Mouse (Mus musculus) embryonic stem cell, embryonic (primary cell): Measurements from ENCODE around the gene Ccdc88c.

Experiments used
- CTCF ChIA-PET, 4 experiments: fragments of 300-600 bp in 2 of 4; fragments of 350-600 bp in 2 of 4; sonication (Branson Sonifier 250); formaldehyde crosslinking; loops; one replicate each; lab custom pipeline; 2022; ENCODE audit warnings: inconsistent platforms in 2 of 4; lab: Charles Lee
- POLR2A ChIA-PET, 4 experiments: fragments of 300-600 bp in 2 of 4; fragments of 350-600 bp in 2 of 4; sonication (Branson Sonifier 250); formaldehyde crosslinking; loops; one replicate each; lab custom pipeline; 2022; ENCODE audit warnings: antibody characterized with exemption in 4 of 4, inconsistent platforms in 1 of 4; lab: Charles Lee

Ccdc88c gene

GRCm38 (mm10) chr12:100945948-100946347 is 82.9 kb downstream of the Ccdc88c start:
- CTCF ChIA-PET: interaction anchor here (0.5 to 4.4 kb wide), 13 partner anchors 8 to 731 kb away, joined by 3 to 40 read pairs (median 7); partner anchors contain the start of gene Ccdc88c (in 2 of the 4)

GRCm38 (mm10) chr12:100945501-100945900 is 83.4 kb downstream of the Ccdc88c start:
- CTCF ChIA-PET: interaction anchor here (0.5 to 4.4 kb wide), 15 partner anchors 8 to 731 kb away, joined by 3 to 29 read pairs (median 5); partner anchors contain the start of gene Ccdc88c (in 1 of the 4)
- POLR2A ChIA-PET: interaction anchor here in 3 of 4 experiments (0.6 to 1.8 kb wide), 22 partner anchors 9 to 138 kb away, joined by 3 to 12 read pairs (median 4); partner anchors contain the start of genes Ccdc88c (in 1 of the 3), Gpr68 (in 1 of the 3) and Ppp4r3a (in 1 of the 3)

More at GRCm38 (mm10) chr12:100945948-100946347, 82.9 kb downstream of the Ccdc88c start:
- POLR2A ChIA-PET: interaction anchor here in 2 of 4 experiments (1.1 to 1.7 kb wide), 14 partner anchors 11 to 138 kb away, joined by 3 to 12 read pairs (median 3); partner anchors contain the start of genes Gpr68 (in 1 of the 2) and Ppp4r3a (in 1 of the 2)

- POLR2A ChIA-PET: interaction anchor here in 3 of 4 experiments (0.5 to 2.9 kb wide), 24 partner anchors 7 to 991 kb away, joined by 3 to 12 read pairs (median 4); partner anchors contain the start of genes Ccdc88c (in 1 of the 3), Gpr68 (in 1 of the 3) and Ppp4r3a (in 1 of the 3)
- CTCF ChIA-PET: interaction anchor here (0.6 to 4.4 kb wide), 16 partner anchors 8 to 172 kb away, joined by 3 to 29 read pairs (median 5); partner anchors contain the start of gene Ccdc88c (in 2 of the 4)
These were observed 83.9 kb downstream of the Ccdc88c start for GRCm38 (mm10) chr12:100944921-100945336.

- ChIA-PET POLR2A (interaction anchor here in 2 of 4 experiments (0.8 to 2.9 kb wide), 3 partner anchors 9 to 35 kb away, joined by 3 to 8 read pairs (median 5); partner anchors contain the start of gene Gpr68 (in 1 of the 2)), CTCF (interaction anchor here in 2 of 4 experiments (0.6 to 3.6 kb wide), 6 partner anchors 9 to 153 kb away, joined by 3 to 25 read pairs (median 6); partner anchors contain the start of gene Ccdc88c (in 1 of the 2))
These were observed 85.7 kb downstream of the Ccdc88c start for GRCm38 (mm10) chr12:100943146-100943545.

- ChIA-PET CTCF (interaction anchor here in 3 of 4 experiments (0.5 to 3.2 kb wide), 4 partner anchors 11 to 100 kb away, joined by 3 to 29 read pairs (median 8); no protein-coding TSS in a partner anchor), POLR2A (interaction anchor here in 2 of 4 experiments (0.6 to 1.6 kb wide), 3 partner anchors 18 to 28 kb away, joined by 3 to 5 read pairs (median 4); no protein-coding TSS in a partner anchor)
These were observed 87.5 kb downstream of the Ccdc88c start for GRCm38 (mm10) chr12:100941361-100941760.

GRCm38 (mm10) chr12:100937441-100938360 is 91.2 kb downstream of the Ccdc88c start:
- CTCF ChIA-PET: interaction anchor here (0.5 to 6.3 kb wide), 22 partner anchors 7 to 800 kb away, joined by 3 to 36 read pairs (median 5); partner anchors contain the start of genes Ccdc88c (in 2 of the 4) and Dglucy (in 1 of the 4)
- POLR2A ChIA-PET: interaction anchor here in 2 of 4 experiments (0.6 to 2.3 kb wide), 9 partner anchors 11 to 117 kb away, joined by 3 to 10 read pairs (median 3); partner anchors contain the start of gene Ccdc88c (in 1 of the 2)

GRCm38 (mm10) chr12:100936737-100937136 is 92.1 kb downstream of the Ccdc88c start:
- ChIA-PET CTCF (interaction anchor here (0.6 to 6.3 kb wide), 26 partner anchors 8 to 671 kb away, joined by 3 to 36 read pairs (median 4); partner anchors contain the start of gene Ccdc88c (in 3 of the 4)), POLR2A (interaction anchor here in 2 of 4 experiments (1.1 to 2.3 kb wide), 7 partner anchors 10 to 93 kb away, joined by 3 to 10 read pairs (median 6); partner anchors contain the start of gene Ccdc88c (in 1 of the 2))

- CTCF ChIA-PET: interaction anchor here (0.5 to 6.3 kb wide), 23 partner anchors 9 to 457 kb away, joined by 3 to 36 read pairs (median 4); partner anchors contain the start of gene Ccdc88c (in 3 of the 4)
- POLR2A ChIA-PET: interaction anchor here in 3 of 4 experiments (0.6 to 2.3 kb wide), 12 partner anchors 8 to 105 kb away, joined by 3 to 10 read pairs (median 4); partner anchors contain the start of gene Ccdc88c (in 1 of the 3)
These were observed 92.7 kb downstream of the Ccdc88c start for GRCm38 (mm10) chr12:100936116-100936515.

- ChIA-PET POLR2A (interaction anchor here (0.7 to 3.0 kb wide), 10 partner anchors 8 to 106 kb away, joined by 3 to 12 read pairs (median 3); partner anchors contain the start of gene Ccdc88c (in 1 of the 4)), CTCF (interaction anchor here (0.6 to 6.3 kb wide), 12 partner anchors 8 to 1922 kb away, joined by 3 to 36 read pairs (median 6); partner anchors contain the start of gene Ccdc88c (in 2 of the 4))
These were observed 94.1 kb downstream of the Ccdc88c start for GRCm38 (mm10) chr12:100934796-100935195.

- ChIA-PET CTCF (interaction anchor here (0.7 to 6.3 kb wide), 9 partner anchors 12 to 98 kb away, joined by 3 to 36 read pairs (median 4); partner anchors contain the start of genes Ccdc88c (in 2 of the 4) and Gpr68 (in 1 of the 4)), POLR2A (interaction anchor here in 2 of 4 experiments (0.7 to 3.0 kb wide), 7 partner anchors 8 to 72 kb away, joined by 3 to 12 read pairs (median 4); no protein-coding TSS in a partner anchor)
These were observed 97.2 kb downstream of the Ccdc88c start for GRCm38 (mm10) chr12:100931653-100932052.

GRCm38 (mm10) chr12:100928286-100928685 is 100.6 kb downstream of the Ccdc88c start:
- ChIA-PET CTCF (interaction anchor here (0.6 to 4.7 kb wide), 13 partner anchors 9 to 405 kb away, joined by 3 to 32 read pairs (median 5); partner anchors contain the start of gene Ccdc88c (in 2 of the 4)), POLR2A (interaction anchor here in 1 of 4 experiments (0.6 to 2.7 kb wide), 9 partner anchors 11 to 1061 kb away, joined by 3 to 13 read pairs (median 3); partner anchors contain the start of genes Ccdc88c and Gpr68)

GRCm38 (mm10) chr12:100925644-100926619 is 102.9 kb downstream of the Ccdc88c start:
- ChIA-PET POLR2A (interaction anchor here in 3 of 4 experiments (0.6 to 2.7 kb wide), 7 partner anchors 7 to 197 kb away, joined by 3 to 13 read pairs (median 3); no protein-coding TSS in a partner anchor), CTCF (interaction anchor here (0.5 to 4.7 kb wide), 16 partner anchors 10 to 708 kb away, joined by 3 to 32 read pairs (median 6); partner anchors contain the start of genes Ccdc88c (in 1 of the 4) and Gpr68 (in 1 of the 4))

- ChIA-PET POLR2A (interaction anchor here in 1 of 4 experiments (0.6 kb wide), 1 partner anchor 91 kb away, joined by 3 read pairs; no protein-coding TSS in a partner anchor), CTCF (interaction anchor here in 2 of 4 experiments (1.1 to 4.7 kb wide), 4 partner anchors 28 to 76 kb away, joined by 3 to 32 read pairs (median 9); no protein-coding TSS in a partner anchor)
These were observed 104.1 kb downstream of the Ccdc88c start for GRCm38 (mm10) chr12:100924646-100925339.

GRCm38 (mm10) chr12:100910731-100911130 is 118.1 kb downstream of the Ccdc88c start:
- POLR2A ChIA-PET: interaction anchor here (0.5 to 1.6 kb wide), 10 partner anchors 10 to 114 kb away, joined by 3 to 6 read pairs (median 3); no protein-coding TSS in a partner anchor
- CTCF ChIA-PET: interaction anchor here in 3 of 4 experiments (0.5 to 1.6 kb wide), 5 partner anchors 12 to 779 kb away, joined by 3 to 4 read pairs (median 3); no protein-coding TSS in a partner anchor
